Mouse (Mus musculus): Measurements from ENCODE around the gene Prkacb. TPM values are rescaled to one million over a fixed set of nuclear protein-coding genes. Genes with fewer than 3 reads are reported as not detected.

Prkacb gene
- polyA plus RNA-seq, 1 experiment from 2014 or later: 56.0 TPM

- peak overlapping the region; percentile 93 for H3K4me3 ChIP-seq
- peaks cover 22% of the 10 kb centered on the region for H3K4me1 ChIP-seq
- DNase-seq (ENCODE audit: low spot score): no peak
- H3K27me3 ChIP-seq (ENCODE audit: low read depth, poor library complexity, severe bottlenecking): no peaks in the 10 kb centered on the region
- WGBS: 1% methylated on average over 57 of the region's 60 CpGs
- no peaks in the 10 kb centered on the region for H3K9me3 ChIP-seq (replicated peaks)
- H3K27ac ChIP-seq (replicated peaks): peak overlapping the region; percentile 97
- H3K36me3 ChIP-seq: peaks cover 3% of the 10 kb centered on the region; the same call in 1 of the 2 replicates
These were observed 530 bp downstream of the Prkacb start for GRCm38 (mm10) chr3:146812041-146812878.

GRCm38 (mm10) chr3:146793554-146794257 lies 19.1 kb downstream of the Prkacb start:
- Histone ChIP-seq H3K4me1 (no peaks in the 10 kb centered on the region), H3K27me3 (ENCODE audit: low read depth, poor library complexity, severe bottlenecking) (no peaks in the 10 kb centered on the region), H3K9me3 (replicated peaks) (no peaks in the 10 kb centered on the region), H3K4me3 (no peak overlapping the region), H3K36me3 (peaks cover 6% of the 10 kb centered on the region; the same call in 1 of the 2 replicates), H3K27ac (replicated peaks) (no peak overlapping the region)
- no peak for DNase-seq (ENCODE audit: low spot score)
- WGBS: 90% methylated on average over 12 of the region's 12 CpGs

- Histone ChIP-seq H3K27me3 (ENCODE audit: low read depth, poor library complexity, severe bottlenecking) (no peaks in the 10 kb centered on the region), H3K27ac (replicated peaks) (no peak overlapping the region), H3K9me3 (replicated peaks) (no peaks in the 10 kb centered on the region), H3K36me3 (peaks cover 9% of the 10 kb centered on the region), H3K4me3 (no peak overlapping the region), H3K4me1 (no peaks in the 10 kb centered on the region)
- 92% methylated on average over 3 of the region's 3 CpGs for WGBS
- DNase-seq (ENCODE audit: low spot score): no peak
These were observed 20.5 kb downstream of the Prkacb start for GRCm38 (mm10) chr3:146792144-146792748.

- Histone ChIP-seq H3K9me3 (replicated peaks) (no peaks in the 10 kb centered on the region), H3K36me3 (peaks cover 4% of the 10 kb centered on the region; the same call in 1 of the 2 replicates), H3K27me3 (ENCODE audit: low read depth, poor library complexity, severe bottlenecking) (no peaks in the 10 kb centered on the region), H3K4me1 (peaks cover 11% of the 10 kb centered on the region), H3K4me3 (no peak overlapping the region), H3K27ac (replicated peaks) (no peak overlapping the region)
- no peak for DNase-seq (ENCODE audit: low spot score)
- WGBS: 83% methylated on average over 3 of the region's 3 CpGs
These were observed 28.6 kb downstream of the Prkacb start for GRCm38 (mm10) chr3:146784233-146784632.

- no peak for DNase-seq (ENCODE audit: low spot score)
- H3K36me3 ChIP-seq: peaks cover 4% of the 10 kb centered on the region; the same call in 1 of the 2 replicates
- no peaks in the 10 kb centered on the region for H3K9me3 ChIP-seq (replicated peaks)
- WGBS: 78% methylated on average over 7 of the region's 7 CpGs
- peaks cover 14% of the 10 kb centered on the region for H3K4me1 ChIP-seq
- H3K4me3 ChIP-seq: no peak overlapping the region
- H3K27me3 ChIP-seq (ENCODE audit: low read depth, poor library complexity, severe bottlenecking): no peaks in the 10 kb centered on the region
- H3K27ac ChIP-seq (replicated peaks): no peak overlapping the region
These were observed 29.1 kb downstream of the Prkacb start for GRCm38 (mm10) chr3:146783645-146784225.

- DNase-seq (ENCODE audit: low spot score): no peak
- Histone ChIP-seq H3K4me1 (peaks cover 16% of the 10 kb centered on the region), H3K9me3 (replicated peaks) (no peaks in the 10 kb centered on the region), H3K4me3 (no peak overlapping the region), H3K27ac (replicated peaks) (no peak overlapping the region), H3K27me3 (ENCODE audit: low read depth, poor library complexity, severe bottlenecking) (no peaks in the 10 kb centered on the region), H3K36me3 (peaks cover 4% of the 10 kb centered on the region; the same call in 1 of the 2 replicates)
- 54% methylated on average over 6 of the region's 6 CpGs for WGBS
These were observed 30.2 kb downstream of the Prkacb start for GRCm38 (mm10) chr3:146782548-146782947.

GRCm38 (mm10) chr3:146781131-146781530 lies 31.7 kb downstream of the Prkacb start:
- no peak overlapping the region for H3K4me3 ChIP-seq
- DNase-seq (ENCODE audit: low spot score): peak; percentile 26

GRCm38 (mm10) chr3:146780241-146780640 lies 32.5 kb downstream of the Prkacb start:
- Histone ChIP-seq H3K27me3 (ENCODE audit: low read depth, poor library complexity, severe bottlenecking) (no peaks in the 10 kb centered on the region), H3K36me3 (no peaks in the 10 kb centered on the region), H3K4me3 (no peak overlapping the region), H3K4me1 (peaks cover 16% of the 10 kb centered on the region), H3K27ac (replicated peaks) (no peak overlapping the region), H3K9me3 (replicated peaks) (no peaks in the 10 kb centered on the region)
- DNase-seq (ENCODE audit: low spot score): no peak
- 81% methylated on average over 3 of the region's 3 CpGs for WGBS

More at GRCm38 (mm10) chr3:146781131-146781530, 31.7 kb downstream of the Prkacb start:
- H3K4me1 ChIP-seq: peaks cover 16% of the 10 kb centered on the region
- no peaks in the 10 kb centered on the region for H3K9me3 ChIP-seq (replicated peaks)
- H3K27ac ChIP-seq (replicated peaks): 0 out of 2 replicates have a peak overlapping the region, but pooled peaks have one; percentile 13
- 35% methylated on average over 11 of the region's 11 CpGs for WGBS
- no peaks in the 10 kb centered on the region for H3K27me3 ChIP-seq (ENCODE audit: low read depth, poor library complexity, severe bottlenecking)
- H3K36me3 ChIP-seq: no peaks in the 10 kb centered on the region

- no peaks in the 10 kb centered on the region for H3K27me3 ChIP-seq (ENCODE audit: low read depth, poor library complexity, severe bottlenecking)
These were observed 33.9 kb downstream of the Prkacb start for GRCm38 (mm10) chr3:146778913-146779312.

GRCm38 (mm10) chr3:146778451-146778850 lies 34.3 kb downstream of the Prkacb start:
- Histone ChIP-seq H3K27ac (replicated peaks) (no peak overlapping the region), H3K36me3 (no peaks in the 10 kb centered on the region), H3K9me3 (replicated peaks) (no peaks in the 10 kb centered on the region), H3K4me1 (peaks cover 16% of the 10 kb centered on the region), H3K27me3 (ENCODE audit: low read depth, poor library complexity, severe bottlenecking) (no peaks in the 10 kb centered on the region), H3K4me3 (no peak overlapping the region)
- 83% methylated on average over 2 of the region's 2 CpGs for WGBS
- no peak for DNase-seq (ENCODE audit: low spot score)

More at GRCm38 (mm10) chr3:146778913-146779312, 33.9 kb downstream of the Prkacb start:
- DNase-seq (ENCODE audit: low spot score): no peak
- H3K9me3 ChIP-seq (replicated peaks): no peaks in the 10 kb centered on the region
- H3K36me3 ChIP-seq: no peaks in the 10 kb centered on the region
- WGBS: 90% methylated on average over 8 of the region's 8 CpGs
- no peak overlapping the region for H3K27ac ChIP-seq (replicated peaks)
- H3K4me3 ChIP-seq: no peak overlapping the region
- peaks cover 16% of the 10 kb centered on the region for H3K4me1 ChIP-seq

- no peak overlapping the region for H3K27ac ChIP-seq (replicated peaks)
- H3K27me3 ChIP-seq (ENCODE audit: low read depth, poor library complexity, severe bottlenecking): no peaks in the 10 kb centered on the region
- no peak overlapping the region for H3K4me3 ChIP-seq
- H3K9me3 ChIP-seq (replicated peaks): no peaks in the 10 kb centered on the region
- DNase-seq (ENCODE audit: low spot score): no peak
- 93% methylated on average over 5 of the region's 5 CpGs for WGBS
- peaks cover 12% of the 10 kb centered on the region for H3K4me1 ChIP-seq
- H3K36me3 ChIP-seq: no peaks in the 10 kb centered on the region
These were observed 36.1 kb downstream of the Prkacb start for GRCm38 (mm10) chr3:146776711-146777110.

GRCm38 (mm10) chr3:146770853-146771252 lies 41.9 kb downstream of the Prkacb start:
- Histone ChIP-seq H3K9me3 (replicated peaks) (no peaks in the 10 kb centered on the region), H3K27ac (replicated peaks) (no peak overlapping the region), H3K27me3 (ENCODE audit: low read depth, poor library complexity, severe bottlenecking) (no peaks in the 10 kb centered on the region), H3K4me1 (peaks cover 24% of the 10 kb centered on the region), H3K36me3 (peaks cover 5% of the 10 kb centered on the region), H3K4me3 (no peak overlapping the region)
- WGBS: 73% methylated on average over 2 of the region's 2 CpGs
- DNase-seq (ENCODE audit: low spot score): no peak

Measured in midbrain, embryonic 10.5 days (tissue).